Mouse (Mus musculus): Measurements from ENCODE around the gene Gpx1. TPM values are rescaled to one million over a fixed set of nuclear protein-coding genes. Genes with fewer than 3 reads are reported as not detected.

Gene Gpx1
- polyA plus RNA-seq (2016; fragmentation: Nextera tagmentation; extraction: Ambion mirVana), result 1,031 and 1,079 TPM in 2 replicates

GRCm38 (mm10) chr9:108338886-108339781 is at the start of gene Gpx1:
Gene Gpx1, plus strand, starts transcription at chr9:108338903.
- no peaks in the 10 kb centered on the region for H3K27me3 ChIP-seq (ENCODE audit: insufficient read depth, poor library complexity, severe bottlenecking)
- under 1% methylated on average over 49 of the region's 49 CpGs for WGBS
- peak within 1 kb of the TSS; percentile 97 for H3K27ac ChIP-seq
- peak within 1 kb of the TSS; percentile 89 for H3K4me3 ChIP-seq
- no peaks in the 10 kb centered on the region for H3K9me3 ChIP-seq
- peak; percentile 98 for DNase-seq (ENCODE audit: low spot score)
- H3K36me3 ChIP-seq, result peaks cover 30% of the 10 kb centered on the region
- peaks cover 40% of the 10 kb centered on the region for H3K4me1 ChIP-seq

- peak overlapping the region; percentile 86; the same call in 1 of the 2 replicates for H3K27ac ChIP-seq
- H3K4me3 ChIP-seq, result peak overlapping the region; percentile 72; the same call in 1 of the 2 replicates
Observed at GRCm38 (mm10) chr9:108289347-108289746, 49.4 kb upstream of the Gpx1 start.

GRCm38 (mm10) chr9:108290016-108290750 is 48.5 kb upstream of the Gpx1 start, which contains the start of gene Nicn1:
Gene Nicn1, plus strand, starts transcription at chr9:108290429.
- Histone ChIP-seq H3K27ac (peak within 1 kb of the TSS; percentile 86), H3K27me3 (ENCODE audit: insufficient read depth, poor library complexity, severe bottlenecking) (no peaks in the 10 kb centered on the region), H3K36me3 (peaks cover 15% of the 10 kb centered on the region; the same call in 1 of the 2 replicates), H3K4me1 (peaks cover 5% of the 10 kb centered on the region), H3K4me3 (peak within 1 kb of the TSS; percentile 72), H3K9me3 (no peaks in the 10 kb centered on the region)
- peak; percentile 98 for DNase-seq (ENCODE audit: low spot score)
- WGBS, result under 1% methylated on average over 32 of the region's 32 CpGs

More at GRCm38 (mm10) chr9:108289347-108289746, 49.4 kb upstream of the Gpx1 start:
- H3K4me1 ChIP-seq, result peaks cover 5% of the 10 kb centered on the region
- H3K36me3 ChIP-seq, result peaks cover 8% of the 10 kb centered on the region; the same call in 1 of the 2 replicates
- H3K27me3 ChIP-seq (ENCODE audit: insufficient read depth, poor library complexity, severe bottlenecking), result no peaks in the 10 kb centered on the region
- WGBS, result 53% methylated on average over 2 of the region's 2 CpGs
- DNase-seq (ENCODE audit: low spot score), result no peak
- H3K9me3 ChIP-seq, result no peaks in the 10 kb centered on the region

GRCm38 (mm10) chr9:108290773-108291172 is 47.9 kb upstream of the Gpx1 start:
- Histone ChIP-seq H3K4me1 (peaks cover 6% of the 10 kb centered on the region), H3K27ac (peak overlapping the region; percentile 86), H3K9me3 (no peaks in the 10 kb centered on the region), H3K4me3 (peak overlapping the region; percentile 72), H3K36me3 (peaks cover 17% of the 10 kb centered on the region; the same call in 1 of the 2 replicates), H3K27me3 (ENCODE audit: insufficient read depth, poor library complexity, severe bottlenecking) (no peaks in the 10 kb centered on the region)
- 43% methylated on average over 6 of the region's 6 CpGs for WGBS
- no peak for DNase-seq (ENCODE audit: low spot score)

GRCm38 (mm10) chr9:108296453-108297355 is 42.0 kb upstream of the Gpx1 start, which contains the start of gene Amt:
Gene Amt, plus strand, starts transcription at chr9:108296853.
- Histone ChIP-seq H3K36me3 (peaks cover 35% of the 10 kb centered on the region), H3K4me1 (peaks cover 22% of the 10 kb centered on the region), H3K27ac (peak within 1 kb of the TSS; percentile 82), H3K4me3 (peak within 1 kb of the TSS; percentile 57), H3K27me3 (ENCODE audit: insufficient read depth, poor library complexity, severe bottlenecking) (no peaks in the 10 kb centered on the region), H3K9me3 (no peaks in the 10 kb centered on the region)
- WGBS, result 24% methylated on average over 18 of the region's 18 CpGs
- peak; percentile 80 for DNase-seq (ENCODE audit: low spot score)

- 80% methylated on average over 3 of the region's 3 CpGs for WGBS
- H3K4me3 ChIP-seq, result no peak overlapping the region
- peaks cover 44% of the 10 kb centered on the region for H3K36me3 ChIP-seq
- no peaks in the 10 kb centered on the region for H3K9me3 ChIP-seq
- no peak for DNase-seq (ENCODE audit: low spot score)
- no peak overlapping the region for H3K27ac ChIP-seq
- no peaks in the 10 kb centered on the region for H3K27me3 ChIP-seq (ENCODE audit: insufficient read depth, poor library complexity, severe bottlenecking)
- peaks cover 22% of the 10 kb centered on the region for H3K4me1 ChIP-seq
Observed at GRCm38 (mm10) chr9:108301853-108302252, 36.9 kb upstream of the Gpx1 start.

- no peak for DNase-seq (ENCODE audit: low spot score)
- H3K36me3 ChIP-seq, result peaks cover 39% of the 10 kb centered on the region
- no peaks in the 10 kb centered on the region for H3K9me3 ChIP-seq
- no peaks in the 10 kb centered on the region for H3K27me3 ChIP-seq (ENCODE audit: insufficient read depth, poor library complexity, severe bottlenecking)
- peak overlapping the region; percentile 84 for H3K4me3 ChIP-seq
- H3K4me1 ChIP-seq, result peaks cover 21% of the 10 kb centered on the region
- 38% methylated on average over 4 of the region's 4 CpGs for WGBS
- H3K27ac ChIP-seq, result peak overlapping the region; percentile 98
Observed at GRCm38 (mm10) chr9:108304716-108305115, 34.0 kb upstream of the Gpx1 start.

- Histone ChIP-seq H3K9me3 (no peaks in the 10 kb centered on the region), H3K4me3 (peak overlapping the region; percentile 84), H3K27me3 (ENCODE audit: insufficient read depth, poor library complexity, severe bottlenecking) (no peaks in the 10 kb centered on the region), H3K27ac (peak overlapping the region; percentile 98), H3K36me3 (peaks cover 38% of the 10 kb centered on the region), H3K4me1 (peaks cover 23% of the 10 kb centered on the region)
- 0% methylated on average over 1 of the region's 1 CpGs for WGBS
- no peak for DNase-seq (ENCODE audit: low spot score)
Observed at GRCm38 (mm10) chr9:108305170-108305569, 33.5 kb upstream of the Gpx1 start.

- Histone ChIP-seq H3K9me3 (no peaks in the 10 kb centered on the region), H3K36me3 (peaks cover 32% of the 10 kb centered on the region), H3K27ac (peak within 1 kb of the TSS; percentile 98), H3K4me1 (peaks cover 23% of the 10 kb centered on the region), H3K27me3 (ENCODE audit: insufficient read depth, poor library complexity, severe bottlenecking) (no peaks in the 10 kb centered on the region), H3K4me3 (peak within 1 kb of the TSS; percentile 84)
- DNase-seq (ENCODE audit: low spot score), result peak; percentile 100
- under 1% methylated on average over 81 of the region's 81 CpGs for WGBS
Observed at GRCm38 (mm10) chr9:108305629-108306520, 32.8 kb upstream of the Gpx1 start, which contains the start of the genes Rhoa and Tcta. Gene Rhoa, plus strand, starts transcription at chr9:108306129. Gene Tcta, minus strand, starts transcription at chr9:108306160.

GRCm38 (mm10) chr9:108306571-108306980 is 32.1 kb upstream of the Gpx1 start:
- Histone ChIP-seq H3K4me3 (peak overlapping the region; percentile 84), H3K9me3 (no peaks in the 10 kb centered on the region), H3K27me3 (ENCODE audit: insufficient read depth, poor library complexity, severe bottlenecking) (no peaks in the 10 kb centered on the region), H3K36me3 (peaks cover 26% of the 10 kb centered on the region), H3K27ac (peak overlapping the region; percentile 98), H3K4me1 (peaks cover 23% of the 10 kb centered on the region)
- under 1% methylated on average over 51 of the region's 51 CpGs for WGBS
- peak; percentile 90 for DNase-seq (ENCODE audit: low spot score)
